Mouse (Mus musculus): Measurements from ENCODE around the gene Gm44805. TPM values are rescaled to one million over a fixed set of nuclear protein-coding genes. Genes with fewer than 3 reads are reported as not detected.
"Not testable (repeated sequence)": the region's sequence is repeated elsewhere in the genome, so short reads cannot be mapped to it uniquely, and the experiment has no call there.

Gm44805 gene
- polyA plus RNA-seq, 1 experiment = not detected

DNA sequence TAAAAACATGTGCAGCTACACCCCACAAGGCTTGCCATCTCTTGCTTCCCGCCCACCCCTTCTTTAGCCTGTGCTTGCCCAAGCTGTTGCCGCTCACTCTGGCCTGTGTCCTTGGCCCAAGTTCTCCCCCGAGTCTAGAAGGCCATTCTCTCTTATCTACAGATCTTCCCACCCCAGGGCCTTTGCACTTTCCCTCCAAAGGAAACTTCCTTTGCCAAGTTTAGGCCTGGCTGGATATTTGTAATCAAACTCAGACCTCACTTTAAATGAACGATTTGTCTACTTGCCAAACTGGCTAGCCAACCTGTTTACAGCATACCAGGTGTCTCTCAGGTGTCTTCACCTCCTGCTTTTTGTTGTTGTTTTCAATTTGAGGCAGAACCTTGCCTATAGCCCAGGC, 9.6 kb upstream of the Gm44805 start:
- no peak overlapping the region for H3K27ac ChIP-seq (ENCODE audit: control insufficient read depth, insufficient read depth, low read depth, low read length, poor library complexity)
- peaks cover 5% of the 10 kb centered on the region for H3K4me1 ChIP-seq (ENCODE audit: control insufficient read depth, insufficient read depth, low read length)
- no peak overlapping the region for H3K4me3 ChIP-seq (replicated peaks; ENCODE audit: control insufficient read depth, low read depth, low read length)
- TF ChIP-seq POLR2A (IDR thresholded peaks at IDR 0.05; ENCODE audit: borderline replicate concordance, control insufficient read depth, low read depth, low read length) (no peak), CTCF (IDR thresholded peaks at IDR 0.05; ENCODE audit: control insufficient read depth, insufficient read depth, low read length) (no peak)
- WGBS = 71% methylated on average over 4 of the region's 4 CpGs

DNA sequence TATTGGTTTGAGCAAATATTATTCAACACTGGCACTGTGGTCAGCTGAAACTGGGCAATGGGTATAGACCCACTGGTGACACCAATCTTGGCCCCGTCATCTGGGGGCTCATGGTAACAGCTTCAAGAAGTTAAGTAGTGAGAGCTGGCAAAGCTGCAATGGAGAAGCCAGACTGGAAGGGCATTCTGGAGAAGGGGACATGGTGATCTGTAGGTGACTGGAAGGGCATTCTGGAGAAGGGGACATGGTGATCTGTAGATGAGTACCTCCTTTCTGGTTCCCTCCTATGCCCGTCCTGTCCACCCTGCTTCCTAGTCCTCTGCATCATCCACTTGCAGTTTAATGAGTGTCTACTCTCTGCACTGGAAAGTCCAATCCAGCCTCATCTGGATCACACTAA, 7.4 kb upstream of the Gm44805 start:
- TF ChIP-seq POLR2A (IDR thresholded peaks at IDR 0.05; ENCODE audit: borderline replicate concordance, control insufficient read depth, low read depth, low read length) = no peak
- TF ChIP-seq CTCF (IDR thresholded peaks at IDR 0.05; ENCODE audit: control insufficient read depth, insufficient read depth, low read length) = no peak
- WGBS = 83% methylated on average over 2 of the region's 2 CpGs
- H3K27ac ChIP-seq (ENCODE audit: control insufficient read depth, insufficient read depth, low read depth, low read length, poor library complexity) = no peak overlapping the region

DNA sequence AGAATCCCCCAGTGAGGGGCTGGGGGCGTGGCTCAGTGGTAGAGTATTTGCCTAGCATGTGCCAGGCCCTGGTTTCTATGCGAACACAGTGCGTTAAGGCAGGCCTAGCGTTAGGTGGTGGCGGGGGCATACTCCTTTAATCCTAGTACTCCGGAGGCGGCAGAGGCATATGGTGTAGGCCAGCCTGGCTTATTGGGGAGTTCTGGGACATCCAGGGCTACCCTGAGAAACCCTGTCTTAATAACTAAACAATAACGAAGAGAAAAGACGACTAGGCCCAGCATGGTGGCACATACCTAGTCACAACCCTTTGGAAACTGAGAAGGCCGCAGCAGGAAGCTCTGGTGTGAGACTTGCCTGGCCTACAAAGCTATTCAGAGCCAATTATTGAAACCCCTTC, 6.9 kb upstream of the Gm44805 start:
- WGBS = 90% methylated on average over 10 of the region's 10 CpGs
- Histone ChIP-seq H3K27ac (ENCODE audit: control insufficient read depth, insufficient read depth, low read depth, low read length, poor library complexity) (no peak overlapping the region), H3K4me1 (ENCODE audit: control insufficient read depth, insufficient read depth, low read length) (peaks cover 6% of the 10 kb centered on the region), H3K4me3 (replicated peaks; ENCODE audit: control insufficient read depth, low read depth, low read length) (no peak overlapping the region)
- TF ChIP-seq CTCF (IDR thresholded peaks at IDR 0.05; ENCODE audit: control insufficient read depth, insufficient read depth, low read length) (no peak), POLR2A (IDR thresholded peaks at IDR 0.05; ENCODE audit: borderline replicate concordance, control insufficient read depth, low read depth, low read length) (no peak)

More for the DNA sequence above, 7.4 kb upstream of the Gm44805 start:
- Histone ChIP-seq H3K4me3 (replicated peaks; ENCODE audit: control insufficient read depth, low read depth, low read length) (no peak overlapping the region), H3K4me1 (ENCODE audit: control insufficient read depth, insufficient read depth, low read length) (peaks cover 6% of the 10 kb centered on the region)

- H3K27ac ChIP-seq (ENCODE audit: control insufficient read depth, insufficient read depth, low read depth, low read length, poor library complexity); H3K4me1 ChIP-seq (ENCODE audit: control insufficient read depth, insufficient read depth, low read length); H3K4me3 ChIP-seq (replicated peaks; ENCODE audit: control insufficient read depth, low read depth, low read length): not testable (repeated sequence)
- WGBS = 43% methylated on average over 8 of the region's 8 CpGs
These were observed 5.8 kb upstream of the Gm44805 start for GRCm38 (mm10) chr7:19686927-19687583.

GRCm38 (mm10) chr7:19686521-19686920, 5.3 kb upstream of the Gm44805 start:
- TF ChIP-seq POLR2A (IDR thresholded peaks at IDR 0.05; ENCODE audit: borderline replicate concordance, control insufficient read depth, low read depth, low read length) (no peak), CTCF (IDR thresholded peaks at IDR 0.05; ENCODE audit: control insufficient read depth, insufficient read depth, low read length) (no peak)
- Histone ChIP-seq H3K4me3 (replicated peaks; ENCODE audit: control insufficient read depth, low read depth, low read length) (no peak overlapping the region), H3K27ac (ENCODE audit: control insufficient read depth, insufficient read depth, low read depth, low read length, poor library complexity) (no peak overlapping the region), H3K4me1 (ENCODE audit: control insufficient read depth, insufficient read depth, low read length) (peaks cover 3% of the 10 kb centered on the region; the same call in 1 of the 2 replicates)
- WGBS = 71% methylated on average over 6 of the region's 6 CpGs

DNA sequence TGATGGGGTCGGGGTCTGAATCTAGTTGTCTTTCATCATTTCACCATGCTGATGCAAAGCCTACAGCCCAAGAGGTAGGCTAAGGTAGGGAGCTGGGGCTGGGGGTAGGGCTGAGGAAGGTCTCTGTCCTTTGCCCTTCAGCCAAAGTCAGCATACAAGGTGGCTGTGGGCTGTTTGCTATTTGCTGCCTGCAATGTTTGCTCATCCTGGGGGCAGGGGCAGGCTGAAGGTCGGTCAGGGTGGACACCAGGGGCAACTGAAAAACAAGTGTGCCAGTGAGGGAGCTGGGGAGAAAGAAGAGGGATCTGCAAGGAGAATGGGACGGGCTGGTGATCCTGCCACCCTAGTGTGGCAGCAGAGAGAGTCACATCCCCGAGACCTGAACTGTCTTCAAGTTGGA, 4.2 kb upstream of the Gm44805 start:
- no peak overlapping the region for H3K4me3 ChIP-seq (replicated peaks; ENCODE audit: control insufficient read depth, low read depth, low read length)
- WGBS = 67% methylated on average over 4 of the region's 4 CpGs
- H3K27ac ChIP-seq (ENCODE audit: control insufficient read depth, insufficient read depth, low read depth, low read length, poor library complexity) = 0 out of 2 replicates have a peak overlapping the region, but pooled peaks have one; percentile 0
- no peak for TF ChIP-seq CTCF (IDR thresholded peaks at IDR 0.05; ENCODE audit: control insufficient read depth, insufficient read depth, low read length)
- TF ChIP-seq POLR2A (IDR thresholded peaks at IDR 0.05; ENCODE audit: borderline replicate concordance, control insufficient read depth, low read depth, low read length) = no peak
- H3K4me1 ChIP-seq (ENCODE audit: control insufficient read depth, insufficient read depth, low read length) = peaks cover 3% of the 10 kb centered on the region; the same call in 1 of the 2 replicates

- peak overlapping the region; percentile 50 for H3K27ac ChIP-seq (ENCODE audit: control insufficient read depth, insufficient read depth, low read depth, low read length, poor library complexity)
- WGBS = 38% methylated on average over 6 of the region's 6 CpGs
These were observed 2.6 kb upstream of the Gm44805 start for GRCm38 (mm10) chr7:19683771-19684201.

DNA sequence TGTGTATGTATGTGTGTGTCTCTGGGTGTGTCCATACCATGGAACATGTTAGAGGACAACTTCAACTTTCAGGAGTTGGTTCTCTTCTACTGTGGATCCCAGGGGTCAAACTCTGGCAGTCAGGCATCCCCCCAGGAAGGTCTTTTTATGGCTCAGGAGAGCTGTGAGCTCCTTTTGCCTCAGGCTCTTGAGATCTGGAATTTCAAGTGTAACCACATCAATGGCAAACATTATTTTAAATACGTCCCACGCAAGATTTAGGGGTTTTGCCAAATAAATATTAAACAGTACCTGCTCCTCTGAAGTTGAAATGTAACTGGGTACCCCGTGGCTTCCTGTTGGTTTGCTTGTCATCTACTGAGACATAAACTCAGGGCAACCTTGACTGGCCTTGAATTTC, 1.8 kb upstream of the Gm44805 start:
- 51% methylated on average over 3 of the region's 3 CpGs for WGBS
- peaks cover 3% of the 10 kb centered on the region; the same call in 1 of the 2 replicates for H3K4me1 ChIP-seq (ENCODE audit: control insufficient read depth, insufficient read depth, low read length)
- H3K27ac ChIP-seq (ENCODE audit: control insufficient read depth, insufficient read depth, low read depth, low read length, poor library complexity) = 0 out of 2 replicates have a peak overlapping the region, but pooled peaks have one; percentile 42
- H3K4me3 ChIP-seq (replicated peaks; ENCODE audit: control insufficient read depth, low read depth, low read length) = no peak overlapping the region
- TF ChIP-seq CTCF (IDR thresholded peaks at IDR 0.05; ENCODE audit: control insufficient read depth, insufficient read depth, low read length) (no peak), POLR2A (IDR thresholded peaks at IDR 0.05; ENCODE audit: borderline replicate concordance, control insufficient read depth, low read depth, low read length) (no peak)

More at GRCm38 (mm10) chr7:19683771-19684201, 2.6 kb upstream of the Gm44805 start:
- no peak overlapping the region for H3K4me3 ChIP-seq (replicated peaks; ENCODE audit: control insufficient read depth, low read depth, low read length)
- H3K4me1 ChIP-seq (ENCODE audit: control insufficient read depth, insufficient read depth, low read length) = peaks cover 3% of the 10 kb centered on the region; the same call in 1 of the 2 replicates
- TF ChIP-seq CTCF (IDR thresholded peaks at IDR 0.05; ENCODE audit: control insufficient read depth, insufficient read depth, low read length) (no peak), POLR2A (IDR thresholded peaks at IDR 0.05; ENCODE audit: borderline replicate concordance, control insufficient read depth, low read depth, low read length) (no peak)

Data from bone marrow, adult 2 months (tissue).